Mouse (Mus musculus): Measurements from ENCODE around the gene Actr10.

GRCm38 (mm10) chr12:70968141-70968790 lies 30.6 kb downstream of the Actr10 start:
- TF ChIP-seq CTCF (IDR thresholded peaks at IDR 0.05; ENCODE audit: borderline replicate concordance, insufficient read depth, low read length) (no peak), POLR2A (IDR thresholded peaks at IDR 0.05; ENCODE audit: low read depth, low read length) (peak; percentile 65)

All from embryonic fibroblast, embryonic 13.5 days (primary cell).